Mouse (Mus musculus): ENCODE results near the gene Gopc.

GRCm38 (mm10) chr10:52287852-52288533 lies 93.9 kb downstream of the Gopc start:
- no peak for TF ChIP-seq CTCF (IDR thresholded peaks at IDR 0.05; ENCODE audit: low read depth)
- no peak for TF ChIP-seq EP300 (IDR thresholded peaks at IDR 0.05; ENCODE audit: low read depth)

Data from liver, embryonic 14.5 days (tissue).